Mouse (Mus musculus): ENCODE measurements around the gene Npas3. TPM values are rescaled to one million over a fixed set of nuclear protein-coding genes. Genes with fewer than 3 reads are reported as not detected.

Gene Npas3
- polyA plus RNA-seq, 1 experiment, result not detected

DNA sequence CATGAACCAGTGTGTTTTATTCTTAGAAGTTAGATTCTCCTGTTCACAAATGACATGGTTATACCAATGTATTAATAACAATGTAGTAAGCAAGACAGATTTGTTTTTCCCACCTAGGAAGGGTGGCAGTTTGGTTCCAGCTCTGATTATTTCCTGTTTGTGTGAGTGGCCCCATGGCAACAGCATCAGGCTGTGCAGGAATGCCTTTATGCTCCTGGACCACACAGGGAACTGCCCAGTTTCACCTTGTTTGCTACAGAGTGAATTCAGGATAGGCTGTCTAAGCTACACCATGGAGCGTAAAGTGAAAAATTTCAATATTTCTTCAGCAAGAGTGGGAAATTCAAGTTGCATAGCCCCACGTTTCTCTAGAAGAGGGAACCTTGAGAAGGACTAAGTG, 162.2 kb downstream of the Npas3 start:
- 92% methylated on average over 2 of the region's 2 CpGs for WGBS
- Histone ChIP-seq H3K4me3 (ENCODE audit: insufficient read depth, low read depth, low read length) (no peak overlapping the region), H3K27ac (ENCODE audit: insufficient read depth, low read depth, low read length) (no peak overlapping the region), H3K4me1 (ENCODE audit: control insufficient read depth, insufficient read depth, low read length) (no peaks in the 10 kb centered on the region)
- TF ChIP-seq POLR2A (IDR thresholded peaks at IDR 0.05; ENCODE audit: insufficient read depth, low read depth, low read length) (no peak), CTCF (IDR thresholded peaks at IDR 0.05; ENCODE audit: insufficient read depth, low read depth, low read length) (no peak)

DNA sequence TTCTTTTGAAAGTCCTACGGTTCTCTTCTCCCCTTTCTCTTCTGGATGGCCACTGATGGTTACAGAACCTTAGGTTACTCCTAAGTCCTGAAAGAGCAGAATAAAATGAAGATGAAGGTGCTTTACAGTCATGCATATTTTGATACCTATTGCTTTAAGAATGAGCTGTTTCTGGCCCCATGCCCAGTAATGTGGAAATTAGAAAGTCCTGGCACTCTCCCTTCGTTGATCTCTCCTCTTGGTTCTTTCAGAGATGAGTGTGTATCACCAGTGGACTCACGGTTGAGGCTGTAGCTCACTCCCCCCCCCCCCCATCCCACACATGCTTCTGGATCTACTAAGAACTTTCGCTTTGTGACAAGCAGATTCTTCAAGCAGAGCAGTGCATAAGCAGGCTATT, 167.6 kb downstream of the Npas3 start:
- WGBS, result 65% methylated on average over 4 of the region's 4 CpGs
- TF ChIP-seq CTCF (IDR thresholded peaks at IDR 0.05; ENCODE audit: insufficient read depth, low read depth, low read length) (no peak), POLR2A (IDR thresholded peaks at IDR 0.05; ENCODE audit: insufficient read depth, low read depth, low read length) (no peak)
- H3K4me3 ChIP-seq (ENCODE audit: insufficient read depth, low read depth, low read length), result no peak overlapping the region
- H3K27ac ChIP-seq (ENCODE audit: insufficient read depth, low read depth, low read length), result no peak overlapping the region
- H3K4me1 ChIP-seq (ENCODE audit: control insufficient read depth, insufficient read depth, low read length), result no peaks in the 10 kb centered on the region

DNA sequence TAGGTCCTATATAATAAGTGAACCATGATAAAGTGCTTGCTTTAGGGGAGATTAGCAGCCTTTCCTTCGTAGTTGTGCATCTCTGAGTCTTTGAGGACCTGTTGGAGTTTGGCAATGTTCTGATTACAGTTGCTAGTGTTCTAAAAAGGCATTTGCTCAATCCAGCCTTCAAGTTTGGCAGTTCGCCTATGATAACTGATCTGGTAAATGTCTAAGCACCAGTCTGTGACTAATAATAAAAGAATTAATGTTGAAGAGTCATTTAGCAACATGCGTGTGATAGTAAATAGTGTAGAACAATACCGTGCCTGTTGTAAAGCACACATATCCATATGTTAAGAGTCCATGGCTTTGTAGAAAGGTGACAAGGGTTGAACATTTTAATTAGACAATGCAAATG, 173.2 kb downstream of the Npas3 start:
- Histone ChIP-seq H3K4me1 (ENCODE audit: control insufficient read depth, insufficient read depth, low read length) (no peaks in the 10 kb centered on the region), H3K27ac (ENCODE audit: insufficient read depth, low read depth, low read length) (no peak overlapping the region), H3K4me3 (ENCODE audit: insufficient read depth, low read depth, low read length) (no peak overlapping the region)
- no peak for TF ChIP-seq CTCF (IDR thresholded peaks at IDR 0.05; ENCODE audit: insufficient read depth, low read depth, low read length)
- no peak for TF ChIP-seq POLR2A (IDR thresholded peaks at IDR 0.05; ENCODE audit: insufficient read depth, low read depth, low read length)
- 80% methylated on average over 4 of the region's 4 CpGs for WGBS

DNA sequence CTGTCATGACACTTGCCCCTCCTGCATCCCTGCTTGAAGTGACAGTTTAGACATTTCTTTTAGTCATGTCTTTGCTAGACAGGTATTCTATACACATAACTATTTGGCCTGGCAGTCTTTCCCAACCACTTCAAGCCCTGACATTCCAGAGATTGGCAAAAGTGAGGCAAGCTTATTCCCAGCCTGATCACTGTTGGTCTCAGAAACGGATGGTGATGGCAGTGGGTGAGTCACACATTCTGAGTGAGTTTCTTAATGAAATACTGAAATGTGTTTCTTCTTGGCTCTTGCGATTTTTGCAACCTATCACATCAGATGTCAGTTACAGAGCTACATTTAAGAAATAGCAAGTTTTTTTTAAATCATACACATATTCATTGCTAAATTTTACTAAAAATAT, 175.2 kb downstream of the Npas3 start:
- TF ChIP-seq CTCF (IDR thresholded peaks at IDR 0.05; ENCODE audit: insufficient read depth, low read depth, low read length) (no peak), POLR2A (IDR thresholded peaks at IDR 0.05; ENCODE audit: insufficient read depth, low read depth, low read length) (no peak)
- WGBS, result 70% methylated on average over 2 of the region's 2 CpGs
- Histone ChIP-seq H3K27ac (ENCODE audit: insufficient read depth, low read depth, low read length) (no peak overlapping the region), H3K4me1 (ENCODE audit: control insufficient read depth, insufficient read depth, low read length) (no peaks in the 10 kb centered on the region), H3K4me3 (ENCODE audit: insufficient read depth, low read depth, low read length) (no peak overlapping the region)

GRCm38 (mm10) chr12:53426006-53426405, 177.5 kb downstream of the Npas3 start:
- no peaks in the 10 kb centered on the region for H3K4me1 ChIP-seq (ENCODE audit: control insufficient read depth, insufficient read depth, low read length)
- no peak overlapping the region for H3K27ac ChIP-seq (ENCODE audit: insufficient read depth, low read depth, low read length)
- WGBS, result 97% methylated on average over 2 of the region's 2 CpGs
- TF ChIP-seq CTCF (IDR thresholded peaks at IDR 0.05; ENCODE audit: insufficient read depth, low read depth, low read length) (no peak), POLR2A (IDR thresholded peaks at IDR 0.05; ENCODE audit: insufficient read depth, low read depth, low read length) (no peak)
- no peak overlapping the region for H3K4me3 ChIP-seq (ENCODE audit: insufficient read depth, low read depth, low read length)

- no peak overlapping the region for H3K27ac ChIP-seq (ENCODE audit: insufficient read depth, low read depth, low read length)
- no peak for TF ChIP-seq CTCF (IDR thresholded peaks at IDR 0.05; ENCODE audit: insufficient read depth, low read depth, low read length)
- no peak for TF ChIP-seq POLR2A (IDR thresholded peaks at IDR 0.05; ENCODE audit: insufficient read depth, low read depth, low read length)
- H3K4me3 ChIP-seq (ENCODE audit: insufficient read depth, low read depth, low read length), result no peak overlapping the region
- 92% methylated on average over 10 of the region's 10 CpGs for WGBS
- no peaks in the 10 kb centered on the region for H3K4me1 ChIP-seq (ENCODE audit: control insufficient read depth, insufficient read depth, low read length)
These were observed 178.7 kb downstream of the Npas3 start for GRCm38 (mm10) chr12:53427153-53427552.

DNA sequence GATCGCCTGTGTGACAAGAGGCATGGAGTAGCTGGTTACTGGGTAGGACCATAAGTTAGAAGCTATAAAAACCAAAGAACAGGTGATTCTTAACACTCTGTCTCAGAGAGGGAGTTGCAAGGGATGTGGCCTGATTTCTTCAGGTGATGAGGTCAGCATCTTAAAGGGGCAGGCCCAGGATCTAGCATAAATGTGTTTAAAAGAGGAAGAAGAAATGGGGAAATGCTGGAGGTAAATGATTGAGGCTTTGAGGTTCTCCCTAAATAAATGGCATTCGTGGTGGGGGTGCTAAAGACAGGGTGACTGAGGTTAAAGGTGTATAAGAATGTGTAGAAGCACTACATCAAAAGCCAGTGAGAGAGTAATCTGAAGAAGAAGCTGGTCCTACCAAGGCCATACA, 193.6 kb downstream of the Npas3 start:
- TF ChIP-seq POLR2A (IDR thresholded peaks at IDR 0.05; ENCODE audit: insufficient read depth, low read depth, low read length), result no peak
- TF ChIP-seq CTCF (IDR thresholded peaks at IDR 0.05; ENCODE audit: insufficient read depth, low read depth, low read length), result no peak
- 91% methylated on average over 2 of the region's 2 CpGs for WGBS

GRCm38 (mm10) chr12:53447469-53447868, 199.0 kb downstream of the Npas3 start:
- TF ChIP-seq CTCF (IDR thresholded peaks at IDR 0.05; ENCODE audit: insufficient read depth, low read depth, low read length) (no peak), POLR2A (IDR thresholded peaks at IDR 0.05; ENCODE audit: insufficient read depth, low read depth, low read length) (no peak)
- no peak overlapping the region for H3K27ac ChIP-seq (ENCODE audit: insufficient read depth, low read depth, low read length)
- 56% methylated on average over 8 of the region's 8 CpGs for WGBS
- H3K4me1 ChIP-seq (ENCODE audit: control insufficient read depth, insufficient read depth, low read length), result no peaks in the 10 kb centered on the region
- no peak overlapping the region for H3K4me3 ChIP-seq (ENCODE audit: insufficient read depth, low read depth, low read length)

More for the DNA sequence above, 193.6 kb downstream of the Npas3 start:
- Histone ChIP-seq H3K4me1 (ENCODE audit: control insufficient read depth, insufficient read depth, low read length) (no peaks in the 10 kb centered on the region), H3K4me3 (ENCODE audit: insufficient read depth, low read depth, low read length) (no peak overlapping the region), H3K27ac (ENCODE audit: insufficient read depth, low read depth, low read length) (no peak overlapping the region)

DNA sequence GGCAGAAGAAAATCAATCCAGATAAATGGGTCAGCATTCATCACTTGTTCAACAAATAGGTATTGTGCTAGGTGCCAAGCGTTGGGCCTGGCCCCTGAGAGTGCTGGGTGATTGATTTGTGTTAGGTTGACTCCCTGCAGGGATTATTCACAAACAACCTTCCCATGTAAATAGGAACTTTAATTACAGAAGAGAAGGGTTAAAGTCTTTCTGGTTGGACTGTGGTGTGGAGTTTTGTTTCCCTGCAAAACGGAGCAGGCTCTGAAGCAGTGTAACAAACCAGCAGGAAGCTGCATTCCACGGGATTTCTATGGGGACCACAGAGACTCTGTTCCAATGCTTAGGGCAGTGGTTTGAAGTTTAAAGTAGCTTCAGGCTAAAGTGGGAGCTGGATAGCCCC, 199.6 kb downstream of the Npas3 start:
- Histone ChIP-seq H3K27ac (ENCODE audit: insufficient read depth, low read depth, low read length) (no peak overlapping the region), H3K4me1 (ENCODE audit: control insufficient read depth, insufficient read depth, low read length) (no peaks in the 10 kb centered on the region), H3K4me3 (ENCODE audit: insufficient read depth, low read depth, low read length) (no peak overlapping the region)
- WGBS, result 60% methylated on average over 3 of the region's 3 CpGs
- no peak for TF ChIP-seq CTCF (IDR thresholded peaks at IDR 0.05; ENCODE audit: insufficient read depth, low read depth, low read length)
- no peak for TF ChIP-seq POLR2A (IDR thresholded peaks at IDR 0.05; ENCODE audit: insufficient read depth, low read depth, low read length)

- no peak overlapping the region for H3K27ac ChIP-seq (ENCODE audit: insufficient read depth, low read depth, low read length)
- no peak overlapping the region for H3K4me3 ChIP-seq (ENCODE audit: insufficient read depth, low read depth, low read length)
- H3K4me1 ChIP-seq (ENCODE audit: control insufficient read depth, insufficient read depth, low read length), result no peaks in the 10 kb centered on the region
- TF ChIP-seq POLR2A (IDR thresholded peaks at IDR 0.05; ENCODE audit: insufficient read depth, low read depth, low read length) (no peak), CTCF (IDR thresholded peaks at IDR 0.05; ENCODE audit: insufficient read depth, low read depth, low read length) (no peak)
These were observed 219.1 kb downstream of the Npas3 start for GRCm38 (mm10) chr12:53467549-53467948.

All from olfactory bulb, adult 2 months (tissue).